Mouse (Mus musculus) gastrocnemius, adult 18-20 months (tissue): Measurements from ENCODE around the gene Slf2. TPM values are rescaled to one million over a fixed set of nuclear protein-coding genes. Genes with fewer than 3 reads are reported as not detected.

Experiments used
- DNase-seq: peaks from one replicate; pipeline ENCODE4 v3.0.0; 2021; ENCODE audit warnings: low spot score
- long read RNA-seq, 2 experiments: library from polyadenylated mRNA; stranded (forward); transcript quantifications; one replicate each; pipeline ENCODE4 v2.0.0; 2021
- total RNA-seq, 2 experiments: library from RNA; stranded (reverse); gene quantifications; 2 replicates each; pipeline ENCODE4 v1.2.3; 2021

Slf2 gene
- 10 to 100 TPM; 10.5 to 11.5 TPM for total RNA-seq
- long read RNA-seq, experiment 1, full-length matches to known transcripts: 5 of 7 reads
- long read RNA-seq, experiment 1, partial matches to known transcripts: 0 of 7 reads
- long read RNA-seq, experiment 1, other reads (novel, unspliced or antisense): 2 of 7 reads
- long read RNA-seq, experiment 2, full-length matches to known transcripts: 5 of 11 reads
- long read RNA-seq, experiment 2, partial matches to known transcripts: 5 of 11 reads
- long read RNA-seq, experiment 2, other reads (novel, unspliced or antisense): 1 of 11 reads

DNA sequence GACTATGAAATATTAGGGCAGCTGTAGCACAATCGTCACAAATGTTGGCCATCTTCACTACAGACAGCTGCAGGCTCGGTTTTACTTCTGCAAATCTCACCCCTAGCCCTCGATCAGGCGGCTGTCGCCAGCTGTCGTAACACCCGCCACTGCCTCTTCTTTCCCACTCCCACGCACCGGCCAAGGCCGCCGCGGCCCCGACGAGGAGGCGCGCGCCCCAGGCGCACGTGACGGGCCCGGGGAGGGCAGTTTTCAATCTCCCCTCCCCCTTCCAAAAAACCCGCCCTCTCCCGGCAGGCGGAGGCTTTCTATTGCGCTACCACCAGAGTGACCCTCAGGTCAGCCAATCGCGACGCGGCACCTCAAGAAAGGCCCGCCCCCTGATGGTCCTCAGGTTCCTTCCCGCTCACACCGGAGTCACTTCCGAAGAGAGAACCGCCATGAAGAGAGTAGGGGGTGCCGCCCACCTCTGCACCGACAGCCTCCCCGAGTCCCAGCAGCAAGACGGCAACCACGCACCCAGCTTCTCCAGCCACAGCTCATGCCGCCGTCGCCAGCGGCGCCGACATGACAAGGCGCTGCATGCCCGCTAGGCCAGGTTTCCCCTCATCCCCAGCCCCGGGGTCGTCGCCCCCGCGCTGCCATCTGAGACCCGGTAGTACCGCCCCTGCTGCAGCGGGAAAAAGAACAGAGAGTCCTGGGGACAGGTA, at the start of gene Slf2:
Gene Slf2 (plus strand): TSS at position 408 of the 710 bp plus-strand sequence.
- peak; percentile 100 for DNase-seq

DNA sequence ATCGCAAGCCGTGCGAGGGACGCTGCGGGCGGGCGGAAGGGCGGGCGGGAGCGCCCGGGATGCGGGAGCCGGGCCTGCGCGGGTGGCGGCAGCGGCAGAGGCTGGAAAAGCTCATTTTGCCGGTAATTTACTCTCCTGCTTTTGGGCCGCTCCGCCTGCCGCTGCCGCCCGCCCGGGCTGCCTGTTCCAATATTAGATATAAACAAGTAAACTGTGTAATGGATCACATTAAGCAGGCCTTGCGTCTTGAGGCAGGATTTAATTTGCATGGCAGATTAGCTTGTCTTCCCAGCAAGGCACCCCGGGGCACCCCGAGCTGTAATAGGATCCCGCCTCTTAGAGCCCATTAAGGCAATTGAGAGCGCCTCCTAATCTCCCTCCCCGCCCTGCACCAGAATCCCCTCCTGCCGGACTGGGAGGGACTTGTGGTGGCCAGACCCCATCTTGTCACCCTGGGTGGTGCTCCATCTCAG, 48.4 kb upstream of the Slf2 start:
- DNase-seq: peak; percentile 51

DNA sequence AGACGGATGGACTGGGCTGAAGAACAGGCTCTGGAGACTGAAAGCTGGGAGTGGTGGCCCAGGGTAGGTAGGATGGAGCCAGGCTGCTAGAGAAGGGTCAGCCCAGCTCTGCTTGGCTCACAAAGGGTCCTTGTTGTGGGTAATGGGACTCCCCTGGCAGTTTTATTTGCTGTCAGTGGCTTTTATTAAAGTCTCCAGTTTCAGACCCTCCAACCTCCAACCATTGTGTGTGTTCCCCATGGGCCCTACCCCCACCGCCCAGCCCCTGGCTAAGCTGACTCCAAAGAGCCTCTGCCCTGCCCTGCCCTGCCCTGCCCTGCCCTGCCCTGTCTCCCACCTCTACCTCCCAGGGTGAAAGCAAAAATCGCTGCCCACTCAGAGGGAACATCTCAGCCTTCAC, 46.6 kb upstream of the Slf2 start:
- DNase-seq: no peak

DNA sequence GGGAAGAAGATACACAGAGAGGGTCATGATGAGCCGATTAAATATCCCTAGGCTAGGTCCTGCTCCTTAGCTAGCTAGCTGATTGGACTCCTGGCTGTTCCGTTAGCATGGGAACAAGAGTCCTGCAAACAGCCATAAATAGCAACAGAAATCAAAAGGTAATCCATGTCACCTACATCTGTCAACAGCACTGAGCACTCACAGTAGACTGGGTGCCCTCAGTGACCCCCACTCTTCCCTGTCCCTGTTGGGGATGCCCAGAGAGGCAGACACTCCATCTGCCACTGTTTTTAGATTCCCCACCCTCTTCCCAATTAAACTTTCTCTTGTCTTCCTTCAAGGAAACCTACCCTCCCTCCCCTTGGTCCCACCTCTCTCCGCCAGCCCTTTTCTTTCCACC, 44.5 kb upstream of the Slf2 start:
- DNase-seq: no peak

DNA sequence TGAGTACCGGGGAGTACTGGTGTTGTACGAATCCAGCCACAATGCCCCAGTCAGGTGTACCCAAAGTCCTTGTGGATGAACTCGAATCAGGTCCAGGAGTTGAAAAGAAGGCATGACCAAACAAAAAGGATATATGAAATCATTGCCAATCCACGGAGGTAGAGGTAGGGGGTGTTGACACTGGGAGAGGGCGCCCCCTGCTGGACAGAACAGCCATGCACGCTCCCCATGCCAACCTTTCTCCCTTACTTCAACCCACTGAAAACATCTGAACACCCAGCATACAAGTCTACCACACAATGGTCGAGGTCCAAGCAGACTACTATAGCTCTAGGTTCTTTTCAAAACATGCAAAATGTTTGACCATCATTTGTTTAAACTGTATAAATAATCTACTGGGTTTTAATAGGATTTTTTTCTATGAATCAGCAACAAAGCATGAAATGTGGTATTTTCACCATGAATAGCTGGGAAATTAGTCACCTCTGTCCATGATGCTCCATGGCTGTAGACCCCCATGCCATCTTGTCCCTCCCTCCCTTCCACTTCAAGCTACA, 43.2 kb upstream of the Slf2 start:
- peak; percentile 48 for DNase-seq

GRCm38 (mm10) chr19:44889548-44889947, 41.4 kb upstream of the Slf2 start:
- DNase-seq: no peak

GRCm38 (mm10) chr19:44891446-44891845, 39.5 kb upstream of the Slf2 start:
- no peak for DNase-seq

GRCm38 (mm10) chr19:44893231-44893871, 37.6 kb upstream of the Slf2 start:
- DNase-seq: no peak

DNA sequence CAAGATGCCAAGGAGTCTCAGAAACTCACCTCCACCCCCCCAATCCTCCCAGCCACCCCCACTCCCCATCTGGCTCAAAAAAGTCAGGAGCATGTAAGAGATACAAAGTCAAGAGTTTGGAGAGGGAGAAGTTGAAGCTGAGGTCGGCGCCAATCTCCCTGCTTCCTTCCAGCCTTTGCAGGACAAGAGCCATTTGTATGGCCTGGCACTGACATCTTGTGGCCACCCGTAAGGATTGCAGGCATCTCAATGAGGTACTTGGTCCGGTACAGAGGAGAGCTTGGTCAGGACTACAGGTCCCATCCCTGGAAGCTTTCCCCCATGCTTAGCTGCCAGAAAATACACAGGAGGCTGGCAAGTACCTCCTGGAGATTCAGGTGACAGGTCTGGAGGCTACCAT, 35.7 kb upstream of the Slf2 start:
- DNase-seq: peak; percentile 60

- DNase-seq: no peak
Measured at GRCm38 (mm10) chr19:44896450-44896849, 34.5 kb upstream of the Slf2 start.

GRCm38 (mm10) chr19:44897521-44897920, 33.4 kb upstream of the Slf2 start:
- DNase-seq: no peak

DNA sequence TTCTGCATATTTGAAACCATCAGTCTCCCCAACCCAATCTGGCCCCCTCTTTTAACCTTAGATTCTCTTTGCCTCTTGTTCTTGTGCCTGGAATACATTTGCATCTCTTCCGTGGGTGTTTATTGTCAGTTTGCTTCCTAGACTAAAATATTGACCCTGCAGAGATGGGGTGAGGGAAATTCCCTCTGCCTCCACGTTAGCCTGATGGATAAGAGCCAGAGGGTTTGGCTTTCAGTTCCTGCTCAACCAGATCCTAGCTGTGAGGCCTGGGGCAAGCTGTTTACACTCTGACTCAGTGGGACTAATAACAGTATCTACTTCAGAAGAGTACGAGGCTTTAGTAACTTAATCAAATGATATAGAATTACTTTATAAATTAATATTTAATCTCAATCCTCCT, 32.3 kb upstream of the Slf2 start:
- DNase-seq: no peak

DNA sequence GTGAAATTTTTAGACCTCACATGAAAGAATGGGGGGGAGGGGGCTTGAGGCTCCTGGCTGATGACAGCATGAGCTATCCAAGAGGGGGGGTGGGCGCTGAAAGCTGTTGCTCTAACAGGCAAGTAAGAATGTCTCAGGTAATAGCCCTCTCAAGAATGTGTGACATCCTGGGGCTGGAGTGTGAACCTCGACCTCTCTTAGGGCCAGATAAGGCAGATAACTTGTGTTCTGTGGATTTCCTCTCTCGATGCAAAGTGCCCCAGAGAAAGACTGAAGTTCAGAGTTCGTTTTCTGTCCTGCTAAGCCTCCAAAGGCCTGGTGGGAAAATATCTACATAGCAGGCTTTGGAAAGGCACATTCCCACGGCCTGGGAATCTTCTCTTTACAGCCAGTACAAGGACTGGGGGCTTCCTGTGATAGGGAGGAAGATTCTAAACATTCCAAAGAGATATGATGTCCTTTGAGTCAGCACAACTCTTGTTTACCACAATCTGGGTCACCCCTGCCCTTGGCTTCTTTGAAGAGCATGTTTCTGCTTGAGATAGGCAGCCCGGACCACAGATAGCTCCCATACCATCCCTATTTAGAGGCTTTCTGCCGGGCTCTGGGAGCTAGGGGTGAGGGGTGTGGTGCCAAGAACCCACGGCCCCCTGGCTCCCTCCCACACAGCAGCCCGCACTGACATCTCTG, 31.7 kb upstream of the Slf2 start:
- no peak for DNase-seq

DNA sequence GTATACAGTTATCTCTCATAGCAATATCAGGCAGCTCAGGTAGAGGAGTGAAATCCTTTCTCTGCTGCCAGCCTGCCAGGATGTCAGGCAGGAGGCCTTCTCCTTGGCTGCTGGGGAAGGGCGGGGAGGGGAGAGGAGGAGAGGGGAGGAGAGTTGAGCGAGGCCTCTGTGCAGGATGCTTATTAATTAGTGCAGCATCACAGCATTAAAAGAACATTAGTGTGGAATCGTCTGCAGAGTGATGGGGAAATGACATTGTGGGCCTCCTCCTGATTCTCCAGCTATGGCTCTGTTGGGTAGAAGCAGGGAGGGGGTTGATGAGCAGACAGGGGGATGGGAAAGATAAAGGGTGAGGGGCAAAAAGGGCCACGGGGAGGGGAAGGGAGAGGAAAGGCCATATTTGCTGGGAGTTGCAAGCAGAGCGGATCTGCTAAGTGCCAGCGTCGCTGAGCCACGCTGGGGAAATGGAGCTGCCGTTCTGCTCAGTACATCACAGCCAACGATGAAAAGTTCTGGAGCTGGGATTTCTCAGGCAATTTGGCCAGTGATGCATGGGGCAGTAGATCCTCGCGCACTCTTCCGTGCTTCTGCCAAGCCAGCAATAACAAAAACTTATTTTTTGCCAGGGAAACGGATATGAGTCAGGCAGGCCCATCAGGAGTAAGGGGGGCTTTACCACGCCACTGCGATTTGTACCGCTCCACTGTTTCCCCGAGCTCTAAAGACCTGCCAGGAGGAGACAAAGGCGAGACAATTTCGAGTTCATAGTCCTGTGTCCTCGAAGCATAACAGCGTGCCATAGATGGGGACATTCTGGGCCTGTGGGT, 30.8 kb upstream of the Slf2 start:
- no peak for DNase-seq

GRCm38 (mm10) chr19:44901047-44901446, 29.9 kb upstream of the Slf2 start:
- no peak for DNase-seq

DNA sequence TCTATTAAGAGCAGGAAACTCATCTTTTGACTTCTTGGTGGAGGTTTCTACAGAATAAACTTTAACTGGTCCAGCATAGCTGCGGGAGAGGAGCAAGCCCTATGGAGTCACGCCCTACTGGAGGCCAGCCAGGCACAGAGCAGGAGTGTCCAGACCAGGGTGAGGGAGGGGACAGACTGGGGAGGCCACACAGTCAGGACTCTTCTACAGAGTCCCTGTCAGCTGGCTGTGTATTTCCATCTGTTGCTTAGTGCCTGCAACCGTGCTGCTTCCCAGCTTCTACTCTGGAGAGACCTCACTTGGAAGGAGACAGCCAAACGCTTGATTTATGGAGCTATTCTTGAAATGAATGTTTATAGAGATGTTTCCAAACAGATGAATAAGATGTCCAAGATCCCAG, 28.6 kb upstream of the Slf2 start:
- DNase-seq: peak; percentile 40

GRCm38 (mm10) chr19:44903343-44904000, 27.5 kb upstream of the Slf2 start:
- no peak for DNase-seq

DNA sequence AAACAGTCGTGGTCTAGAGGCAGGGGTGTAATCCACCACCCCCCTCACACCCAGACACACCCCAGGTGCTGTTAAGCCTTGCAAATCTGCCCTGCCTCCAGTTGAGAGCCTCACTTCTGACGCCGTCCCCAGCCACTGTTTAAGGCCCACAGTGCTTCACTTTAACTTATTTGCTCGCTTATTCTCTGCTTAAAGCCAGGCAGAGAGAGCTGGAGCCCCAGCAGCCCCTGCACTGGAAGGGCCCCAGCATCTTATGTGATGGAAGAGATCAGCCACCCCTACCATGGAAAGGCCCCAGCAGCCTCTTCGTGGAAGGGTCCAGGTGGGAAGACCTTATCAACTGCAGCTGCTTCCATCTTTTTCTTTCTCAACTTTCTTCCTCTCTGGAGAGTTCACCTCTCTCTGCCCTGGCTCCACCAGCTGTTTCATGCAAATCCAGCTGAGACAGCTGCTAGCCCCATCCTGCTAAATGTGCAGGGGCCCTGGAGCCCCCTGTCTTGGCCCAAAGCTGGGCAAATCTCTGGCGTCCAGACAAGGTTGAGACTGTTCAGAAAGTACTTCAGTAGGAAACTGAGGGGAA, 26.7 kb upstream of the Slf2 start:
- DNase-seq: no peak

- no peak for DNase-seq
Measured at GRCm38 (mm10) chr19:44905316-44905715, 25.6 kb upstream of the Slf2 start.
